Mouse (Mus musculus) lung, postnatal 10 days (tissue): ENCODE results near the gene Lrrk1.
"Not testable (repeated sequence)": the region's sequence is repeated elsewhere in the genome, so short reads cannot be mapped to it uniquely, and the experiment has no call there.

Experiments used
- DNase-seq: peaks from one replicate; pipeline ENCODE4 v3.0.0; 2021

The Lrrk1 gene

DNA sequence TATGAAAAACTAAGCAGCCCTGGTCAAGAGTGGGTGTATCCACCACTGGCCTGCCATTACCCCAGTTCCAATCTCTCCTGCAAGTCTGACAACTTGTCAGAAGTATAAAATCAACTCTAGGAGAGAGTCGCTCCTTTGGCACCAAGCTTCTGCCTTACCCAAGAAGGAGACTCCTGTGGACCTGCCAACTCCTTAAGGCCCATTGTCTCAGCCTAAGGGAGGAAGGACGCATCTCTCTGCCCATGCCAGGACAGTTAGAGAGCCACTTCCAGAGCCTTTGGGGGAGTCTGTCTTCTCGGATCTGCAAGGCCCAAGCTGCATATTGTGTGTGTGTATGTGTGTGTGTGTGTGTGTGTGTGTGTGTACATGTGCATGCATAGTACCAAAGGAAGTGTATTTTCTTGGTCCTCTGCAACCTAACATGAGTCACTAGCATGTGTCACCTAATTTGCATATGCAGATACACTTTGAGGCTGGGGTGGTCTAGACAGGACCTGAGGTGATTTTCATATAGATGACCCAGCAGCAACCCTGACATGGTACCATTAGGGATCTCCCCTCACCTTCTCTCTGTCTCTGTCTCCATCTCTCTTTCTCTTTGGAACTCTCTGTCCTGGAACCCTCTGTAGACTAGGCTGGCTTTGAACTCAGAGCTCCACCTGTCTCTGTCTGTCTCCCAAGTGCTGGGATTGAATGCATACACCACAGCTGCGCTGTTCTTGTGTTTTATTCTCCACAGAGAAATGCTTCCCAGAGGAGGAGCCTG lies 168.9 kb downstream of the Lrrk1 start:
- DNase-seq = no peak

DNA sequence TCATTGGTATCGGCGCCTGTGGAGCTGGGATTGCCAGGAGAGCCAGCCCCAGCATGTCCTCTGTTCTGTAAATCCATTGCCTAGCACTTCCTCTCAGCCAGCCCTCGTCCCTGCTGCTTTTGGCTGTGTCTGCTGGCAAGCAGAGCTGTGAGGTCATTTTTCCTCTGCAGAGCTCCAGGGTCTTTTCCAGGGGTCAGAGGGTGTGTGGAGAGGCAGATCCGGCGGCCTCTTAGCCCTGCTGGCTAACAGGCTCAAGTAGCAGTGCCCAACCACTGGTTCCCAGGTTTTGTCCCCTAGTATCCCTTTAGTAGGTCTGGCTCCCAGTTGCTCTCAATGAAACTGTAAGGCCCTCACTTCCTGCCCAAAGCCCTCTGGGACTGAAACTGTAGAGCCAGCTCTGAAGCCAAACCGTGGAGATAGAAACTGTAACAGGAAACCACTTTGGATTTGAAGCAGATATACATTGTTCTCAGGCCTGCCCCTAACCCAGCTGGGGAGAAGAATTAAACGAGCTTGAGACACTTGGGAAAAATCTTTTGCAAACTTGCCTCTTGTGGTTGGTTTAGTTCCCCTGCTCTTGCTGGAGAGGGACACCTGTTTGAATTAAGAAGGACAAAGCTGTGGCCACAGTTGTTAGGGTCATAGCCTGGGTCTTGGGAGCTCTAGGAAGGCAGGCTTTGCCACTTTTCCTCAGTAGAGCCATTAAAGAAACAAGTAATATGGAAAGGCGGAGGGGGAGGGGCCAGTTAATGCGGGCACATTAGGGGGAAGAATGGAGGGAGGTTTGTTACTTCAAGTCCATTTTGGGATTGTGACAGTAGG lies 169.7 kb downstream of the Lrrk1 start:
- DNase-seq = peak; percentile 87

DNA sequence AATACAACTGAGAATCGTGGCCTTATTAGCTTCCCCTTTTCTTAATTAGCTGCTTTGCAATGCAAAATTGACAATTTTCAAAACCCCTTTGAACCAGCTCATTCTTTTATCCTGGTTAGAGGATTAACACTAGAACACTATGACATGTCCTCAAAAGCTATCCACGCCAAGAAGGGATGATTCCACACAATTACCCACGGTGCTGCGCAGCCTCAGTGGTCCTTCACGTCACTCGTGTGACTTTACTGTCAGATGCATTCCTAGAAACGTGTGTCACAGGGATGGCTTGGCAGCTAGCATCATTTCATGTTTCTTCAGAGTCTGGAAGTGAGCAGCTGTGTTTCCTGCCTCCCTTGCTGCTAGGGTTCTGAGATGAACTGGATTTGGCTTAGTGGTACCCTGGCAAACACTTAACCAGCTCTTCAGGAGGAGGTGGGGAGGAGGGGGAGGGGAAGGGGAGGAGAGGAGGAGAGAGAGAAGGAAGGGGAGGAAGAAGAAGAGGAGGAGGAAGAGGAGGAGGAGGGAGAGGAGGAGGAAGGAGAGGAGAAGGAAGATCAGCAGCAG lies 170.5 kb downstream of the Lrrk1 start:
- peak; percentile 55 for DNase-seq

DNA sequence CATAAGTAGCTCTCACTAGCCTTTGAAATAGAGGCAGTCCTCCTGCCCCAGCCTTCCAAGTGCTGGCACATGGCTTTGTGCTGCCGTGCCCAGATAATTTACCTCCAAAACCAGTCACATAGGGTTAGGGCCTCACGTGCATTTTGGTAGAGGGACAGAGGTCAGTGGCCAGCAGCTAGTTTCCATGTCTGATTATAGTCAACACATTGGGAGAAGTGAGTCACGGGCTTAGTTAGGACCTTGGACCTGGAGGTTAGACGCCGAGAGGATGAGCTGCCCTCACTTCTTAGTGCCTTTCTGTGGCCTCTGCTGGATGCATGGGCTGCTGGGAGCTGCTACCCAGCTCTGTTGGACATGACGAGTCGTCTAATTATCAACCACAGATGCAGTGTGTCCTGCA lies 171.1 kb downstream of the Lrrk1 start:
- DNase-seq = no peak

DNA sequence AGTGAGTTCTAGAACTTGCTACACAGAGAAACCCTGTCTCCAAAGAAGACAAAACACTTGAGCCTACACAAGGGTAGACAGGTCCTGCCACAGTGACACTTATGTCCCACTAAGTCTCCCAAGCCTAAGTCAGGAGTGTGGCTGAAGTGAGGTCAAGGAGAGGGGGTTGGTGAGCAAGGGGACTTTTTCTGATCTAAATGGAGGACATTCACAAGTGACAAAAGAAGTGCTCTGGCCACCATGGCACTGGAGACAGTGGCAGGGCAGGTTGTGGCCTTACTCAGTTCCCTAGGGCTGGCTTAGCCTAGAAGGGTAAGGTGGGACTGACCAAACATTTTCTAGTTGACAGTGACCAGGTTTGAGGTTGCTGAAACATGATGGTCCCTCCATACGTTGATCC lies 172.2 kb downstream of the Lrrk1 start:
- DNase-seq = no peak

DNA sequence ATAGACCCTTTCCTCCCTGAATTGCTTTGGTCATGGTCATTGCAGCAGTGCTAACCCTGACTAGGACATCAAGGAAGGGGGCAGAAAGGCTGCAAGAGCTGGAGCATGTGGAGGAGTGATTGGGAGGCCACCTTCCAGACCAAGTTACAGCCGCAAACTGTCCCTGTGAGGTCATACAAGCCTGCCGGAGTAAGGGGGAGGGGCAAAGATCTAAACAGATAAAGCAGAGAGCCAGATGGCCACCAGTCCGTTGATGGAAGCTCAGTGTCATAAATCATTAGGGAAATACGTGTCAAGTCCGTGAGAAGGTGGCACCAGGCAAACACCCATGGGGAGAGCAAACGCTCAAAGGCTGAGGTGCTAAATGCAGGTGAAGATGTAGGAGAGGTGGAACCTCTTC lies 173.7 kb downstream of the Lrrk1 start:
- no peak for DNase-seq

DNA sequence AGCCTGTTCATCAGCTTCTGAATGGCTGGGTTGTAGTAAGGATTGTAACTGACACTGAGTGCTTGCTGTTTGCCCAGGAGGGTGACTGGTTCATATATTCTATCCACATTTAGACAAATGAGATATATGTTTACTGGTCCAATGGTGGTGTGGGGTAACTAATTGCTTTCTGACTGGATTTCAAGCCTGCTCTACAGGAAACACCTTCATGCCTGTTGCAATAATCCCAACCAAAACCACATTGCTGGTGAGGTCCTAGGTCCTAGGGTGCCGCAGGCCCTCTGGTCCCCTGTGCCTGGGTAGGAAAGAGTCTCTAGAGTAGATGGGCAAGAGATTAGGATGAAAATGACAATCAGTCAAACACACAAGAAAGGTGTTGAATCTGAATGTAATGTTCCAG lies 175.3 kb downstream of the Lrrk1 start:
- no peak for DNase-seq

DNA sequence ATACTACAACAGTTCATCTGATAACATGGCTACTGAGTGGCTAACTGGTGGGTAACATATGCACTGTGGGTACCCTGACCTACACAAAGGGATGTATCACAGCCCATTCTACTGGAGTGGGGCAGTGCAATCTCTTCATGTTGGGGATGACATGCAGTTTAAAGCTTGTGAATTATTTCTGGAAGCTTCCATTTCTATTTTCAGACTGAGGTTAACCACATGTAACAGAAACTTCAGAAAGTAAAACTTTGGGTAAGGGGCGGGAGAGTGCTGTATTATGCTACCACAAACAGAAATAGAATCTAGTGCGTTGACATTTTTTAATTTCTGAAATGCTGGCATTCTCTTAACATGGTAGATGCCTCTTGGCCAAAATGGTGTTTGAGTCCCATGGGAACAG lies 178.2 kb downstream of the Lrrk1 start:
- no peak for DNase-seq

DNA sequence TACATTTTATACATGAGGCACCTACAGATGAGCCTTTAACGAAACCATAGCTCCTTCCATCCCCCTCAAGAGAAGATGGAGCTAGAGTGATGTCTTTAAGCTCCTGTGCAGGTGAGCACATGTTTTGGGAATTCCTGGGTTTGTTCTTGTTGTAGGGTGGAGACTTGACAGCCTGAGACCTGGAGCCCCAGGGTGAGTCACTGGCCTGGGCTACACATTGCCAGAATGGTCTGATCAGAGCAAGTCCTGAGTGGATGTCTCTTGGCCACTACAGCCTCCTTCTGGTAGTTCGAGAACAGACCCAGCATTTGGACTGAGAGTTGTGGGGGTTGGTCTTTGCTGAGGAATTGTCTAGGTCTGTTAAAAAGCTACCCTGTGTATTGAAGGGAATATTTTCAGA lies 186.5 kb downstream of the Lrrk1 start:
- DNase-seq = no peak

DNA sequence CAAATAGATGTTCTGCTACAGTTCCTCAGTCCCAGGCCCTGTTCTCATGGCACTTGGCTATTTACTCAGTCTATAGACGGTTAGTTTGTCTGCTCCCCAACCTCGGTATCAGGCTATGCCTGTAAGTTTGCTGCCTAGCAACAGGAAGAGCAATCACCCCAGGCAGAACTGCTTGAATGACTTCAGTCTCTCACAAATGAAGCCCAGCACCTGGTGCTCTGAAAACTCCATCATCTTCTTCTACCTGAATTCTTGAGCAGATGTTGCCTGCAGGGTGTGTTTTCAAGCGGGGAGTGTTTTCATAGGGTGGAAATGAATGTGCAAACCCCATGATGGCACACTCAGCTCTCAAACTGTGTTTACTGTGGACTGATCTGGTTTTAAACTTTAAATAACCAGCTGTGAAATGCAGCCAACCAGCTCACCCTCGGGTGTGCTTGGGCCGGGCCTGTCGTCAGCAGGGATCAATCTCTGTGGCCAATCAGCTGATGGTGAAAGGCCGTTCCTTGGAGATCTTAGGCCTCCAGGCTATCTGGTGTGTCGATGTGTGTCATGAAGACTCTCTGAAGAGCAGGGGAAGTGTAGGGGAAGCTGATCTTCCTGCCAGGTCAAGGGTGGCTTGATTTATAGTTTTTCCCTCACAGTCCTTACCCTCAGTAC lies 187.2 kb downstream of the Lrrk1 start:
- no peak for DNase-seq

DNA sequence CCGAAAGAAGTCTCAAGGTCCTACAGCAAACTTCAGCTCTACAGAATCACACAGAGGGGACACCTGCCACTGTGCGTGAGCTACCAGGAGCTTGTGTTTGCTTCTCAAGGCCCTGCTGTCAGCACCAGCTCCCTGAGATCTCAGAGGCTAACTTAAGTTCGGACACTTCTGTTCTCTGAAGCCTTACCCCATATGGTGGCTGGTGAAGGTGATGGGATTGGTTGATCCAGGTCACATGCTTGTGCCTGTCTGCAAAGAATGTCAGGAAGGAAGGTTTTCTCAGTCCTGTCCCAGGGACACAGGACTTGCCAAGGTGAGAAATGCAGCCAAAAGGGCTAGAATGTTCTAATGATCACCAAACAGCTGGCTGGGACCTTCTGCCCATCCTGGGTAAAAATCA lies 187.8 kb downstream of the Lrrk1 start:
- DNase-seq = no peak

DNA sequence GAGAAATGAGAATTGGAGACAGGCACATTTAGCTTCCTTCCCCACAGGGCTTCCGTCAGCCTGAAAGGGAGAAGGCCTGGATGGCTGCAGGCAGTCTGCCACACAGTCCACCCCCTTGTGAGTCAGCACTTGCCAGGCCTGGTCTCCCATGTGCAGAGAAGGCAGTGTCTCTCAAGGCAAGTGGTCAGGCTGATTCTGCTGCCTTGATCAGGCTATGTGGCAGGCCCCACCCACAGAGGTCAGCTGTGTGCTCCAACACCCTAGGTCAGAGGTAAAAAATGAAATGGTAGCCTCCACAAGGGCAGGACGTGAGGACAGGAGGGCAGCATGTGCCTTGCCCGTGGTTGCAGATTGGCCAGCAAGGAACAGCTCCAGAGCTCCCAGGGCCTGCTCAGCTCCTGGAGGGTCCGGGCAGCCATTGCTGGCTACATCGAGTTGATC lies 188.7 kb downstream of the Lrrk1 start:
- DNase-seq = peak; percentile 36

DNA sequence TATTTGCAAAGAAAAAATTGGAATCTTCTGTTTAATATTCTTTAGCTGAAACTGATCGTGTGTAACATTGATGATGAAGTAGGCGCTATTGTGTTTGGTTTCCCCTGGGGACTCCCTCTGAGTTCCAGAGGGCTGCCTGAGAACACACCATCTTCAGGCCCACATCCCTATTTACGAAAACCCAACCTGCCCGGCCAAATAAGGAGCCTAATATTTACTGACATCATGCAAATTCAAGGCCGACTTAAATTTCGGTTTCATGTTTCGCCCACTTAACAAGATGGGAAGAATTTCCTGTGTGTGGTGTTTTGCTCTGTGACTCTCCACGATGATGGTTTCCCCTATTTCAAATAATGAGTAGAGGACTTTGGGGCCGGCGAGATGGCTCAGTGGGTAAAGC lies 189.7 kb downstream of the Lrrk1 start:
- no peak for DNase-seq

DNA sequence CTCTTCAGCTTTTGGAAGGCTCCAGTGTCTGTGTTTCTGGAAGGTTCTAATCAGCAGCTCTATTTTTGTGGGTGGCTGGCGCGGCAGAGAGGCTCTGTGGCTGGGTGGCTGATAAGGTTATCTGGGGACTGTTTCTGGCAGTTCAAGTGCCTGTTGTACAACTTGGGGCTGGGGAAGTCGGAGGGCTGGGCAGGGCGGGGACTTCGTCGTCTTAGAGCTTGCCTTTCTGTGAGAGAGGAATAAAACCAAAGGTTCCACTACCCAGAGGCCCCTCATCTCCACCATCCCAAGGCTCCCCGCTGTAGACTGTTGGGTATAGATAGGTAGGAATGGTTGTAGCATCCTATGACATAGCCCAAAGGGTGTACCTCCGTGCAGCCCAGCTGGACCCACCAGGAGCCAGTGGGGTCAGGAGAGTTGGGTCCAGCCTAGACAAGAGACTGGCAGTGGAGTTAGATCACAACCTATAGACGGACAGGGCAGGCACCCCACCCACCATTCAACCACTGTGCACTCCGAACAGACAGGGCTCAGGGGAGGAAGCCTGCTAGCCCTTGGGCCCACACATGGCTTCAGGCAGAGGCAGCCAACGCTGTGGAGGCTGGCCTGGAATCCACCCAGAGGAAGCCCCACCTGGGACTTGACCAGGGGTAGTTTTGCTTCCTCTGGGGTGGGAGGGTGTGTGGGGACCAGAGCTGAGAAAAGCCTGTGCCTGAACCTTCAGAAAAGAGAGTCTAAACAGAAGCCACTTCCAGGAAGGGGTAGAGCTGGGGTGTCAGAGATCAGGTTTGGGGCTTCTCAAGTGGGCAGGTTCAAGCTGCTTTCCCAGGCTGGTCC lies 191.3 kb downstream of the Lrrk1 start:
- DNase-seq = no peak

DNA sequence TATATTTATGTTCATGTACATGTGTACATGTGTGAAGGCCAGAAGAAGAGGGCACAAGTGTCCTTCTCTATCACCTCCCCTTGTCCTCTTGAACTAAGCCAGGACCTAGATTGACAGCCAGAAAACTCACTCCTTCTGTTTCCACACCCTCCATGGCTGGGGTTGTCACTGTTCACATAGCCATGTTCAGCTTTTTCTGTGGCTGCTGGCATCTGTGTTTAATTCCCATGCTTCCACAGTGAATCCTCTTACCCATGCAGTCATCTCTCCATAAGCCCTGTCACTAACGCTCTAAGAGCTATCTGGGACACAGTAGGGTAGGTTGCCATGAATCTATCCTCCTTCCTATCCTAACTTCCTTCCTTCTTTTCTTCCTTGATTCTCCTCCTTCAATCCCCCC lies 192.3 kb downstream of the Lrrk1 start:
- no peak for DNase-seq

DNA sequence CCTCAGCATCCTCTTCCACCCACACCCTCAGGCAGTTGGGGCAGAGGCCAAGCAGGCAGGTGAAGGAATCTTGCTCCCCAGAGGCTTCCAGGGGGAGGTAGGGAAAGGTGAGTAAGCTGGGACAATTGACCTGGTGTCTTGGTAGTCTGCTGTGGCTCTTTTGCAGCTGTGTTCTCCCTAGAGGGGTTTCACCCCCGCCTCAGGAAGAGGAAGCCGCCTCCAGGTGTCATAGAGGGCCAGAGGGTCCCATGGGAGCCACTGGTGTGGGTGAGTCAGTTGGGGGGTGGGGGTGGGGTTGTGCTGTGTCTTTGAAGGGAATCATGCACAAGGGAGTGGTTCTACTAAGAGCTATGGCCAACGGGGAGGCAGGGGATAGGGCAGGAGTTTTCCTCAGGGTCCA lies 193.6 kb downstream of the Lrrk1 start:
- no peak for DNase-seq

DNA sequence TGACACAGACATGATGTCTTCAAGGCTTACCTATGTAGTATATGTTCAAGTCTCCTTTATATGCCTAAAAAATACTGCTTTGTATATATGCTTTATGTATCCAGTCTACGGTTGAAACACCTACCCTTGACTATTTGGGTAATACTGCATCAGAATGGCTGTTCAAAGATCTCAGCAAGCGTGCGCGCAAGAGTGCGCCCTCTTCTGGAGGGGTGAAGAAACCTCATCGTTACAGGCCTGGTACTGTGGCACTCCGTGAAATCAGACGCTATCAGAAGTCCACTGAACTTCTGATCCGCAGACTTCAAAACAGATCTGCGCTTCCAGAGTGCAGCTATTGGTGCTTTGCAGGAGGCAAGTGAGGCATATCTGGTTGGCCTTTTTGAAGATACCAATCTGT lies 197.8 kb downstream of the Lrrk1 start:
- not testable (repeated sequence) for DNase-seq

DNA sequence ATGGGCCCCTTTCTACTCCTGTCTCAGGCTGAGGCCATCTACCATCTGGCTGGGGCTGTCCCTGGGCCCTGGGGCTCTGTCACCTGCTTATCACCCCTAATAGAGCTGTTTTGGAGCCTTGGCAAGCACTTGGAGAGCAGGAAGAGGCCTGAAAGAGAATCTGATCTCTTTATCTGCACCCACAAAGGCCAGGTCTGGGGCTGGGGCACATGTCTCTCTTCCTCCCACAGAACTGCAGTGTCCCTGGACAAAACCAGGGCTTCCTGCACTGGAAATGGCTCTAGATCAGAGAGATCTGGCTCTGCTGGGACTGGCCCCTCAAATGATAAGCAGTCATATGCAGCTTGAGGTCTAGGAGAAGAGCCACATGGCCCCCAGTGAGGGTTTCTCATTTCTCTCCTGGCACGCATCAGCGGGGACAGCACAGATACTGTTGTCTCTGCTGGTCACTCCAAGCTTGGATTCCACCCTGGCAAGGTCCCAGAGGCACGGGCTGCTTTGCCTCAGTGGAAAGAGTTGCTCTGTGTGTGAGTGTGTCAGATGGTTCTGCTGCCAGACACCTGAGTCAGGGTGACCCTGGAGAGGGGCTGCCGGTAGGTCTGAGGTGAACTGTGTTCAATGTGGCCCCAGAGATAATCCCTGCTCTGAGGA lies 200.4 kb downstream of the Lrrk1 start:
- DNase-seq = no peak

DNA sequence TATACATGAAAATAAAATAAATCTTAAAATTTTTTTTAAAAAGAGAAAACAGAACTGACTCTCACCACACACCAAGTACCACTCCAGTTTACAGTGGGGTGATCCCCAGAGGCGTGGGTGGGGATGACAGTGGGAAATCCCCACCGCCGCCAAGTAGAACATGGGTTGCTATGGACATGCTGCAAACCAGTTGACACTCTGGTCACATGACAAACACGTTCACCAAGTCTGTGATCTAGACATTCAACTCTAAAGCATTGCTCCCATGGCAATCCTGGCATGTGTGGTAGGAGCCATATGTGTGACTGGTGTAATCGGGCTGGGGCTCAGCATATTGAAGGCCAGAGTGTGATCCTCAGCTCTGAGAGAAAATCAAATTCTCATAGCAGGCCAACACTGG lies 202.8 kb downstream of the Lrrk1 start:
- DNase-seq = no peak

DNA sequence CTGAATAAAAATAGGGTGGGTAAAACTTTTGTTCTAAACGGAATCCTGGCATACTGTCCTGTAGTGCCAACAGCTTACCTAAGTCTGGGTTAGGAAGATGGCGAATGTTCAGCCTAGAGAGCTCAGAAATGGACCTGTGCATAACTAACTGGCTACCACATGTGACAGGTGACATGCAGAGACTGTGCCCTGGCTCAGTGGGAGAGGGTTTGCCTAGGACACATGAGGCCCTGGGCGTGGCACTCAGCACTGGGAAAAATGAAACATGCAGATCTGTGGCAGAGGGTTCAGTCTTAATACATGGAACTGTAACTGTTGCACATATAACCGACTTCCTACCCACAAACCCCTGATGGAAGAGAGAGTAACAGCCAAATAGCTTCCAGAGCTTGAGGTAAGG lies 204.1 kb downstream of the Lrrk1 start:
- DNase-seq = no peak

DNA sequence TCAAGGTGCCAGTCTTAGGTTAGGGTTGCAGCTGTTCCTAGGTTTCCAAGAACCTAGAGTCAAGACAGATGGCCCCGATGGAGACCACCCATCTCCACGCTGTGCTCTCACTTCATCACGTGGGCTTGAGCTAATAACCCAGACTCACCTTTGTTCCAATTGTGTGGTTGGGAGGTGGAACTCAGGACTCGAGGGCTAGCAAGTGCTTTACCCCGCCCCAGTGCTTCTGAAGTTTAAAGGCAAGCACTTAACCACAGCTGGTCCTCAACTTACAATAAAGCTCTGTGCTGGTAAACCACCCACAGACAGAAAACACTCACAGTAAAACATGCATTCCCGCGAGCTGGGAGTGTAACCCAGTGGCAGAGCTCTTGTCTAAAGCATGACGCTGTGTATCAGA lies 204.7 kb downstream of the Lrrk1 start:
- DNase-seq = no peak

DNA sequence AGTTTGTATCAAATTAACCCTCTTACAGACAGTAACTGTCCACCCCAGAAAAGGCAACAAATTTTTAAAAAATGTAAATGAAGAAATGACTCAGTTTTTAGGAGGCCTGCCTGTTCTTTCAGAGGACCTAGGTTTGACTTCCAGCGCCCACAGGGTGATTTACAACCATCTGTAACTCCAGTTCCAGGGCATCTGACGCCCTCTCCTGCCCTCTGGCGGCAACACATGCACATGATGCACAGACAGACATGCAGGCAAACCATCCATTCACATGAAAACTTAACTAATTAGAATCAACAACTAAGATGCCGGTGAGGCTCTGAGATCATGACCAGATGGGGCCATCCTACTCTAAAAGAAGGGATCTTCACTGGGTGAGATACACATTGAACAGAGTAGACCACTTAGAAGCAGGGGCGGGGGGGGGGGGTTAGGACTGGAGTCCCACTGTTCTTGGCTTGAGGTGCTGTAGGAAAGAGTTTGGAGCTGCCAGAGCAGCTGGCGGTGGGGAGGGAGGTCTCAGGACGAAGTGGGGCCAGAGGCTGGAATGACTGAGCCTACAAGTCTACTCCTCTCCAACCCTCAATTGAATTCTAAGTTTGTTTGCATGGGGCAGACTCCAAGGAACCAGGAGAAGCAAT lies 206.0 kb downstream of the Lrrk1 start:
- DNase-seq = no peak
